Mouse (Mus musculus): ENCODE measurements around the gene Slc44a1. TPM values are rescaled to one million over a fixed set of nuclear protein-coding genes. Genes with fewer than 3 reads are reported as not detected.
A peak's percentile ranks its signal among the peaks of the same experiment; 100 is the strongest.

Gene Slc44a1
- polyA plus RNA-seq, 1 experiment from 2014 or later, result 28.9 TPM

GRCm38 (mm10) chr4:53451887-53452286 is 11.7 kb downstream of the Slc44a1 start:
- peak; percentile 25 for TF ChIP-seq CTCF (IDR thresholded peaks at IDR 0.05)
- DNase-seq (ENCODE audit: low read depth, low spot score) (no peak), ATAC-seq (no peak)
- CTCF ChIA-PET, result interaction anchor here (1.4 to 1.7 kb wide), 2 partner anchors 35 to 67 kb away, joined by 3 to 6 read pairs; no protein-coding TSS in a partner anchor
- in situ Hi-C loops (cut with MboI; ENCODE audit: low pct_unique_long_range_greater_than_20kb), result no loop called here
- no peaks in the 10 kb centered on the region for H3K27me3 ChIP-seq
- POLR2A ChIA-PET, result interaction anchor here (1.6 kb wide), 1 partner anchor 17 kb away, joined by 3 read pairs; no protein-coding TSS in a partner anchor

- no peaks in the 10 kb centered on the region for H3K27me3 ChIP-seq
- TF ChIP-seq CTCF (IDR thresholded peaks at IDR 0.05), result no peak
- POLR2A ChIA-PET, result interaction anchor here (0.5 to 0.7 kb wide), 2 partner anchors 9 to 15 kb away, joined by 5 to 6 read pairs; no protein-coding TSS in a partner anchor
- DNase-seq (ENCODE audit: low read depth, low spot score) (no peak), ATAC-seq (no peak)
- CTCF ChIA-PET, result interaction anchor here (1.1 to 1.7 kb wide), 3 partner anchors 11 to 68 kb away, joined by 3 to 6 read pairs (median 3); no protein-coding TSS in a partner anchor
- in situ Hi-C loops (cut with MboI; ENCODE audit: low pct_unique_long_range_greater_than_20kb), result no loop called here
Measured at GRCm38 (mm10) chr4:53452457-53452856, 12.2 kb downstream of the Slc44a1 start.

DNA sequence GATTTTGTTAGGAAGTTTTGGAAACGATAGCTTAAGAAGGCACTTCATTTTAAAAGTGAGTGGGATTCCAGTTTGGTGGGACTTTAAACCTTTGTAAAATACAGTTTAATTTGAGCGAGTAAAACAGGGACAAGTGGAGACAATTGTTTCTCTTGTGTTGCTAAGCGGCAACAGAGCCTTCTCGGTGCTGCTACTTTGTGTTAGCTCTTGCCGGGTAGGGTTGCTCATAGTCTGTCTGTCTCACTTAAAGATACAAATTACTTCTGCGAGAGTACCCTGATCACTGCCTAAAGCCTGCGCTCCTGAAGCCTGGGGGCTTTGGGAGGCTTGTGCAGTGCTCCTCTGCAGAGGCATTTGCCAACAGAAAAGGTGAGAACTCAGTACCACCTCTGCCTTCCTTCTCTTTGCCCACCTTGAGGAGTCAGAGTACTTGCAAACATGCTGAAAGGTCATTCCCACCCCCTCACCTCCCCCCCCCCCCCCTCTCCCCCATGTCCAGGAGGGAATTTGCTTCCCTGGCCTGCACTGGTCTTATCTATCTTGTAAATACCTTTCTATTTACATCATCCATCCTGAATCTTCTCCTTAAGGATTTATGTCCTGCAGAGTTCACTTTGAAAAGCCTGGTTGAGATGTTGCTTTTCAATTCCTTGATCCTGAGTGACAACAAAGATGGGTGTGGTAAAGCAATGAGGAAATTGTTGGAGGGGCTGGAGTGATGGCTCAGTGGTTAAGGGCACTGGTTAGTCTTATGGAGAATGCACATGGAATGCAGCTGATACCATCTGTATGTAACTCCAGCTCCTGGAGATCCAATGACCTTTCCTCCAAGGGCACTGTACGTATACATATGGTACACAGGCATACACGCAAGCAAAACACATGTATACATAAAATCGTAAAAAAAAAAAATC is 13.0 kb downstream of the Slc44a1 start:
- in situ Hi-C loops (cut with MboI; ENCODE audit: low pct_unique_long_range_greater_than_20kb), result no loop called here
- no peak for ATAC-seq
- ChIA-PET CTCF (interaction anchor here (1.1 to 1.4 kb wide), 2 partner anchors 10 to 37 kb away, joined by 3 read pairs; no protein-coding TSS in a partner anchor), POLR2A (interaction anchor here (0.5 to 0.7 kb wide), 3 partner anchors 10 to 122 kb away, joined by 3 to 6 read pairs (median 5); no protein-coding TSS in a partner anchor)
- DNase-seq (ENCODE audit: low read depth, low spot score), result no peak
- H3K27me3 ChIP-seq, result no peaks in the 10 kb centered on the region
- no peak for TF ChIP-seq CTCF (IDR thresholded peaks at IDR 0.05)

DNA sequence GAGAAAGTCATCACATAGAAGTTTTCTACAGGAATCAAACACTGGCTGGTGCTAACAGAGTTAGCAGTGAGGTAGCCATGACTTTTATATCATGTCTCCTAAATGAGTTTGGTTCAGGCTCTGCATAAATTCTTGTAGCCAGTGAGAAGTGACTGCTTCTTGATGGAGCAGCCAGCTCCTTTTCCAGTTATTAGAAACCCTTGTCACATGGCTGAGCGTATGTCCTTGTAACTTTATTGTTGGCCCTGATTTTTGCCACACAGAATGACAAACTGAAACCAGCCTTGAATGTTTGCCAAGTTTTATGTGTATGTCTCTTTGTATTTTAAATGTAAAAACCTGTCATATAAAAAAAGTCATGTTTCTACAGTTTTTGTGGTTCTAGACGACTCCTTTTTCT is 15.7 kb downstream of the Slc44a1 start:
- ChIA-PET POLR2A (no interaction called here), CTCF (no interaction called here)
- no peaks in the 10 kb centered on the region for H3K27me3 ChIP-seq
- in situ Hi-C loops (cut with MboI; ENCODE audit: low pct_unique_long_range_greater_than_20kb), result no loop called here
- ATAC-seq, result no peak
- no peak for TF ChIP-seq CTCF (IDR thresholded peaks at IDR 0.05)
- no peak for DNase-seq (ENCODE audit: low read depth, low spot score)

GRCm38 (mm10) chr4:53456570-53456969 is 16.4 kb downstream of the Slc44a1 start:
- ChIA-PET POLR2A (interaction anchor here (0.6 kb wide), 1 partner anchor 11 kb away, joined by 4 read pairs; no protein-coding TSS in a partner anchor), CTCF (no interaction called here)
- ATAC-seq (no peak), DNase-seq (ENCODE audit: low read depth, low spot score) (no peak)
- in situ Hi-C loops (cut with MboI; ENCODE audit: low pct_unique_long_range_greater_than_20kb), result no loop called here
- TF ChIP-seq CTCF (IDR thresholded peaks at IDR 0.05), result no peak
- no peaks in the 10 kb centered on the region for H3K27me3 ChIP-seq

GRCm38 (mm10) chr4:53458503-53458902 is 18.3 kb downstream of the Slc44a1 start:
- DNase-seq (ENCODE audit: low read depth, low spot score) (no peak), ATAC-seq (no peak)
- ChIA-PET POLR2A (no interaction called here), CTCF (interaction anchor here (1.3 kb wide), 1 partner anchor 74 kb away, joined by 5 read pairs; no protein-coding TSS in a partner anchor)
- H3K27me3 ChIP-seq, result no peaks in the 10 kb centered on the region
- no peak for TF ChIP-seq CTCF (IDR thresholded peaks at IDR 0.05)
- in situ Hi-C loops (cut with MboI; ENCODE audit: low pct_unique_long_range_greater_than_20kb), result no loop called here

GRCm38 (mm10) chr4:53459697-53460096 is 19.5 kb downstream of the Slc44a1 start:
- ChIA-PET POLR2A (no interaction called here), CTCF (interaction anchor here (1.3 kb wide), 1 partner anchor 75 kb away, joined by 5 read pairs; no protein-coding TSS in a partner anchor)
- in situ Hi-C loops (cut with MboI; ENCODE audit: low pct_unique_long_range_greater_than_20kb), result no loop called here
- no peak for TF ChIP-seq CTCF (IDR thresholded peaks at IDR 0.05)
- no peaks in the 10 kb centered on the region for H3K27me3 ChIP-seq
- ATAC-seq, result no peak
- no peak for DNase-seq (ENCODE audit: low read depth, low spot score)

GRCm38 (mm10) chr4:53461026-53461425 is 20.8 kb downstream of the Slc44a1 start:
- in situ Hi-C loops (cut with MboI; ENCODE audit: low pct_unique_long_range_greater_than_20kb), result no loop called here
- H3K27me3 ChIP-seq, result no peaks in the 10 kb centered on the region
- ATAC-seq (no peak), DNase-seq (ENCODE audit: low read depth, low spot score) (no peak)
- CTCF ChIA-PET, result no interaction called here
- POLR2A ChIA-PET, result no interaction called here
- no peak for TF ChIP-seq CTCF (IDR thresholded peaks at IDR 0.05)

DNA sequence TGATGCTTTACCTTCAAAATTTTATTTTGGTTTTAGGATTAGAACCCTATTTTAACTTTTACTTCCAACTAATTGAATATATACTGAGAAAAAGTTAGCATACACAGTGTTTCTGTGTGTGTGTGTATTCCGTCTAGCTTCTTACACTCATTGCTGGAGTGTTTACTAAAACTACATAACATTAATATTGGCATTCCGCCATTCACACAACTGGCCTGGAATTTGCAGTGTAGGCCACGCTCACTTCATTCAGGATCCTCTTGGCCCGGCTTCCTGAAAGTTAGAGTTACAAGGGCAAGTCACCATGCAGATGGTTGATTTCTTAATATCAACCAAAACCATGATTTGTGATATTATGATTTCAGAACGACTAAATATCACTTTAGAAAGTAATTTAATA is 21.9 kb downstream of the Slc44a1 start:
- H3K27me3 ChIP-seq, result no peaks in the 10 kb centered on the region
- no peak for DNase-seq (ENCODE audit: low read depth, low spot score)
- ATAC-seq, result no peak
- no peak for TF ChIP-seq CTCF (IDR thresholded peaks at IDR 0.05)
- ChIA-PET POLR2A (no interaction called here), CTCF (no interaction called here)
- in situ Hi-C loops (cut with MboI; ENCODE audit: low pct_unique_long_range_greater_than_20kb), result no loop called here

DNA sequence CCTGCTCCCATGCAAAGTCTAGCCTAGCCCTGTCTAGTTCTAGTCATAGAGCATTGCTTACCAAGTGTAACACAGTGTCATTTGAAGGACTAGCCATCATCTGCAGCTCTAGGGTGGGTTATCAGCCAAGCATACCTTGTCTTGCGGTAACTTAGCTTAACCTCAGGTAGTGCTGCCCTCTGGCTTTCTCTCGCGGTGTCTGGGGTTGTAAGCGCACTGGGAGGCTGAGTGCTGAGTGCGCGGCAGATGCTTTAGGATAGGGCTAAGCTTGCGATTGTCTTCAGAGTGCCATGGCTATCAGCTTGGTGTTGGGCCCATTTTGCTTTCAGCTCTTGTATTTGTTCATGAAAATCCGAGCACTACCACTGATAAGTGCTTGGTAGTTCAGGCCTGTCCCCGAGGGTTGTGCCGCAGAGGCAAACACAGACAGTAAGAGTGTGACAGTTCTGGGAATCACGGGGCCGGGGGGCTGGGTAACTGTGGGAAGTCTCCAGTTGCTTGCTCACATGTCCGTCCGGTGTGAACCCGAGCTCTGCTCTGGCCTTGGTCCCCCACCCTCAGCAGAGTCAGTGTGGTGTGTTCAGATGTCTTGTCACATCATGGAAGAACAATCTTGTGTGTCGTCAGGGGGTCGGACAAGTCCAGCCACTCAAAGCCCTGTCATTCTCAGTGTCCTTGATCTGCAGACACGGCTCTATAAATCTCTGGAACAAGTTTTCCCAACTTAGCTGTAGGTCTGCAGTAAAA is 22.5 kb downstream of the Slc44a1 start:
- TF ChIP-seq CTCF (IDR thresholded peaks at IDR 0.05), result no peak
- ChIA-PET CTCF (interaction anchor here (1.5 kb wide), 1 partner anchor 10 kb away, joined by 3 read pairs; no protein-coding TSS in a partner anchor), POLR2A (no interaction called here)
- ATAC-seq (no peak), DNase-seq (ENCODE audit: low read depth, low spot score) (no peak)
- no peaks in the 10 kb centered on the region for H3K27me3 ChIP-seq
- in situ Hi-C loops (cut with MboI; ENCODE audit: low pct_unique_long_range_greater_than_20kb), result no loop called here

Data from Patski (cell line).